Mouse (Mus musculus) stomach, embryonic 14.5 days (tissue): ENCODE results near the gene Acot11. TPM values are rescaled to one million over a fixed set of nuclear protein-coding genes. Genes with fewer than 3 reads are reported as not detected.
"Not testable (repeated sequence)": the region's sequence is repeated elsewhere in the genome, so short reads cannot be mapped to it uniquely, and the experiment has no call there.

Experiments
- ATAC-seq: fragments of 200-750 bp; cut with Nextera tagmentation; 2 replicates; pipeline ENCODE4 v1.8.0; 2017; ENCODE audit warnings: low read depth, moderate TSS enrichment; ENCODE audit not compliant: insufficient number of reproducible peaks, insufficient read depth, low FRiP score
- H3K27ac ChIP-seq: fragments of 300-500 bp; sonication (generic); 2 replicates; pipeline ENCODE4 v1.5.1; 2014; ENCODE audit warnings: mild to moderate bottlenecking, low read length, moderate library complexity, mixed read lengths
- H3K27me3 ChIP-seq: fragments of 300-500 bp; sonication (generic); 2 replicates; pipeline ENCODE4 v1.6.1; 2014; ENCODE audit warnings: low read length, control low read depth, mixed read lengths; ENCODE audit not compliant: control insufficient read depth, insufficient read depth
- H3K36me3 ChIP-seq: fragments of 300-500 bp; sonication (generic); 2 replicates; pipeline ENCODE4 v1.6.1; 2014; ENCODE audit warnings: mild to moderate bottlenecking, control low read depth, low read length, moderate library complexity, mixed read lengths; ENCODE audit not compliant: control insufficient read depth, insufficient read depth
- H3K4me1 ChIP-seq: fragments of 300-500 bp; sonication (generic); 2 replicates; pipeline ENCODE4 v1.6.1; 2014; ENCODE audit warnings: low read length, control low read depth, mixed read lengths; ENCODE audit not compliant: control insufficient read depth, insufficient read depth
- H3K4me2 ChIP-seq: fragments of 300-500 bp; sonication (generic); replicated peaks from 2 replicates; pipeline ENCODE4 v1.6.1; 2014; ENCODE audit warnings: low read depth, low read length, control low read depth
- H3K4me3 ChIP-seq: fragments of 300-500 bp; sonication (generic); 2 replicates; pipeline ENCODE4 v1.5.1; 2014; ENCODE audit warnings: low read depth, low read length, control low read depth
- H3K9ac ChIP-seq: fragments of 300-500 bp; sonication (generic); replicated peaks from 2 replicates; pipeline ENCODE4 v1.6.1; 2014; ENCODE audit warnings: low read depth, mild to moderate bottlenecking, control low read depth, low read length, moderate library complexity, mixed read lengths
- H3K9me3 ChIP-seq: fragments of 300-500 bp; sonication (generic); 2 replicates; pipeline ENCODE4 v1.6.1; 2016; ENCODE audit warnings: low read depth, low read length, control low read depth; ENCODE audit not compliant: control insufficient read depth
- WGBS: fragments of 180-500 bp; shearing (Covaris S2); extraction: QIAGEN DNeasy Blood & Tissue Kit; methylation state at CpG from one replicate; pipeline ENCODE4 v1.1.7; 2014; 5-methylcytosine and 5-hydroxymethylcytosine counted together
- polyA plus RNA-seq: library from polyadenylated mRNA; unstranded; fragments of >200 nt; fragmentation: Nextera tagmentation; extraction: Ambion mirVana; gene quantifications from 2 replicates; pipeline ENCODE4 v1.2.1, GENCODE M21; 2014

Gene Acot11
- polyA plus RNA-seq, 1 experiment from 2014 or later: 3.7 TPM

DNA sequence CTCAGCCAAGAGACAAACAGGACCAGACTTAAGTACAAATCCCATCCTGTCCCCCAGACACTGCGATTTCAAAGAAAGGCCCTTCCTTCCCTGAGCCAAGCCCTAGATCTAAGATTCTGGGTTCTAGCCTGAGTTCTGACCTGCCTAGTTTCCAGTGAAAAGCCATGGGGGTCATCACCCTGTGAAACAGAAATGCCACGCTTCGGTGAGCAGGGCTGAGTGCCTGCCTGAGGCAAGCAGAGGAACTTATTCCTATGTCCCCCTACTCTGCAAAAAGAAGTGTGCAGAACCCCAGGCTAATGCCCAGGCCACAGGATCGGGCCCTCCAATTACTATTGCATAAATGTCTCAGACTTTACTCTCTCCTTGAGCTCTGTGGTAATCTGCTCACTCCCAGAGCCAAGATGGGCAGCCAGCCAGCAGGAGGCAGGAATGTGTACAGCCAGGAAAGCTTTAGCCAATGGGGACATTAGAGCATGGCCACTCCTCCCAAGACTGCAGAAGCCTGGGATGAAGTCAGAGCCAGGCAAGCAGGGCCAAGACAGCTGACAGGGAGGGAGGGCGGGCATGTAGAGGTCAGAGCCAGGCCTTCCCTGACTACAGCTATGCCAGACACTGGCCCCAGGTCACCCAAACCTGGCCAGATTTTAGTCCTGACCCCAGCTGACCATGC, 26.5 kb downstream of the Acot11 start:
- no peak overlapping the region for H3K9ac ChIP-seq
- 50% methylated on average over 5 of the region's 5 CpGs for WGBS
- H3K4me2 ChIP-seq: no peak overlapping the region
- peak overlapping the region; percentile 58 for H3K27ac ChIP-seq
- no peaks in the 10 kb centered on the region for H3K36me3 ChIP-seq
- H3K27me3 ChIP-seq: no peaks in the 10 kb centered on the region
- peaks cover 8% of the 10 kb centered on the region for H3K4me1 ChIP-seq
- ATAC-seq: peak; percentile 92
- no peak overlapping the region for H3K4me3 ChIP-seq
- H3K9me3 ChIP-seq: no peaks in the 10 kb centered on the region

DNA sequence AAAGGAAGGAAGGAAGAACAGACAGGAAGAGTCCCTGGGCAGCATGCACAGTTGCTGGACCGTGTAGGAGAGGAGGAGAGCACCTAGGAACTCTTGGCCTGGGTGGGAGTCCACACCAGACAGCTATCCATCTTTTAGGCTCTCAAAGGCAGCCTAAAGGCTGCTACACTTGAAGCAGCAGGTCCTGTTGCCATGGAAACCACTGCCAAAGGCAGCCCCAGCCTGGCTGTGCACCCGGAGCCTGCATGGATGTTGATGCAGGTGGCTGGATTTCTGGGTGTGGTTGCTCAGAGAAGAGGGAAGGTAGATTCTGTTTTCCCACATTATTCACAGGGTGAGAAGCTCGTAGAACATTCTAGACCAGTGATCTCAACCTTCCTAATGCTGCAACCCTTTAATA, 27.8 kb downstream of the Acot11 start:
- no peak overlapping the region for H3K4me2 ChIP-seq
- 22% methylated on average over 3 of the region's 3 CpGs for WGBS
- no peak overlapping the region for H3K9ac ChIP-seq
- no peak for ATAC-seq
- no peaks in the 10 kb centered on the region for H3K27me3 ChIP-seq
- no peaks in the 10 kb centered on the region for H3K9me3 ChIP-seq
- no peaks in the 10 kb centered on the region for H3K36me3 ChIP-seq
- peaks cover 8% of the 10 kb centered on the region for H3K4me1 ChIP-seq
- H3K4me3 ChIP-seq: no peak overlapping the region
- no peak overlapping the region for H3K27ac ChIP-seq

DNA sequence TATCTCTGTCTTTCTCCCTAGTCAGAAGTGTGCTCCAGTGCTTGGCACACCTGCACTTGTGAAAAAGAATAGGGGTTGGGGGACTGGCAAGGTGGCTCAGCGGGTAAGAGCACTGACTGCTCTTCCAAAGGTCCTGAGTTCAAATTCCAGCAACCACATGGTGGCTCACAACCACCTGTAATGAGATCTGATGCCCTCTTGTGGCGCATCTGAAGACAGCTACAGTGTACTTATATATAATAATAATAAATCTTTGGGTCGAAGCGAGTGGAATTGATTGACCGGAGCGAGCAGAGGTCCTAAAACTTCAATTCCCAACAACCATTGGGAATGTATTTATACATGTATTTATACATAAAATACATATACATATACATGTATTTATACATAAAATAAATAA, 29.0 kb downstream of the Acot11 start:
- H3K9me3 ChIP-seq, H3K36me3 ChIP-seq, H3K27me3 ChIP-seq, H3K9ac ChIP-seq, H3K4me2 ChIP-seq, H3K4me3 ChIP-seq, H3K4me1 ChIP-seq, ATAC-seq, H3K27ac ChIP-seq: not testable (repeated sequence)
- 85% methylated on average over 6 of the region's 6 CpGs for WGBS

DNA sequence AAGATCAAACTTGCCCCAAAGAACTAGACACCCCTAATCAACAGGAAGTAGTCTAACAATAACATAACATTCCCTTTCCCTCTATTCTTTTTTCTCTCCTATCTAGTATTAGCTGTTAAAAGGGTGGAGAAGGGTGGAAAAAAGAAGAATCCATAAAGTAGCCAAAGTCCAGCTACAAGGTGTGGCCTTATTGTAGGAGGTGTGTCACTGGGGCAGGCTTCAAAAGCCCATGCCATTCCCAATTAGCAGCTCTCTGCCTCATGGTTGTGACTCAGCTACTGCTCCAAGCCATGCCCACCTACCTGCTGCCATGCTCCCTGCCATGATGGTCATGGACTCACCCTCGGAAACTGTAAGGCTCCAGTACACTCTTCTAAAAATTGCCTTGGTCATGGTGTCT, 32.2 kb downstream of the Acot11 start:
- Histone ChIP-seq H3K4me3 (no peak overlapping the region), H3K27ac (no peak overlapping the region), H3K4me2 (no peak overlapping the region), H3K36me3 (no peaks in the 10 kb centered on the region), H3K9ac (no peak overlapping the region), H3K4me1 (no peaks in the 10 kb centered on the region), H3K27me3 (no peaks in the 10 kb centered on the region), H3K9me3 (no peaks in the 10 kb centered on the region)
- no peak for ATAC-seq
- WGBS: 97% methylated on average over 1 of the region's 1 CpGs

DNA sequence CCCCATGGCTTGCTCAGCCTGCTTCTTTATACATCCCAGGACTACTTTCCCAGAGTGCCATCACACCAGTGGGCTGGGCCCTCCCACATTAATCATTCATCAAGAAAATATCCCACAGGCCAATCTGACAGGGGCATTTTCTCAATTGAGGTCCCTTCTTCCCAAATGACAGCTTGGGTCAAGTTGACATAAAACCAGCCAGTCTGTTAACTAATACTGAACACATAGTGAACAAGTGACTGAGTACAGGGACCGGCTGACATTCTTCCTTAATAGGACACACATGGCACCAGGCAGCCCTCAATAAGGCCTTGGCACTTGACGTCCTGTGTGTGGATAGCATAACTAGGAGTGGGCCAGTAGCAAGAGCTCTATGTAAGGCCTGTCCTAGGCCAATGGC, 35.5 kb downstream of the Acot11 start:
- H3K9ac ChIP-seq: no peak overlapping the region
- no peak for ATAC-seq

DNA sequence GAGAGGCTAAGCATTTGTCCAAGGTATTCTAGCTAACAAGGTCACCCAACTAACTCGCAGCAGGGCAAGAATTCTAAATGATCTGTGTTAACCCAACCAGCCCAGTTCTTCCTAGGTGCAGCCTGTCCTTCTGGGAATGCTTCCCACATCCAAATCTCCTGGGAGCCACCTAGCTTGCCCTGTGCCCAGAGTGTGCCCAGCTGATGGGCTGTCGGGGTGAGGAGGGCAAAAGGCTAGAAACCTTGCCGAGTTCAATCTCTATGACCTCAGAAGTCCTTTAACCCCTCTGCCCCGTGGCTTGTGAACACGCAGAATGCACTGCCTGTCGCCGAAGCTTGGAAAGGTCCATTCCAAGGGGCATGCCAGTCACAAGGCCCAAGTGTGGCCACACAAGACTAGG, 40.6 kb downstream of the Acot11 start:
- H3K4me1 ChIP-seq: no peaks in the 10 kb centered on the region
- H3K4me2 ChIP-seq: no peak overlapping the region
- H3K27me3 ChIP-seq: no peaks in the 10 kb centered on the region
- no peak overlapping the region for H3K4me3 ChIP-seq
- no peak overlapping the region for H3K27ac ChIP-seq
- no peaks in the 10 kb centered on the region for H3K36me3 ChIP-seq
- H3K9me3 ChIP-seq: no peaks in the 10 kb centered on the region
- no peak for ATAC-seq
- H3K9ac ChIP-seq: no peak overlapping the region
- WGBS: 75% methylated on average over 7 of the region's 7 CpGs

More for the DNA sequence above, 35.5 kb downstream of the Acot11 start:
- WGBS: 70% methylated on average over 2 of the region's 2 CpGs
- Histone ChIP-seq H3K9me3 (no peaks in the 10 kb centered on the region), H3K4me2 (no peak overlapping the region), H3K27ac (no peak overlapping the region), H3K27me3 (no peaks in the 10 kb centered on the region), H3K4me1 (no peaks in the 10 kb centered on the region), H3K36me3 (no peaks in the 10 kb centered on the region), H3K4me3 (no peak overlapping the region)

DNA sequence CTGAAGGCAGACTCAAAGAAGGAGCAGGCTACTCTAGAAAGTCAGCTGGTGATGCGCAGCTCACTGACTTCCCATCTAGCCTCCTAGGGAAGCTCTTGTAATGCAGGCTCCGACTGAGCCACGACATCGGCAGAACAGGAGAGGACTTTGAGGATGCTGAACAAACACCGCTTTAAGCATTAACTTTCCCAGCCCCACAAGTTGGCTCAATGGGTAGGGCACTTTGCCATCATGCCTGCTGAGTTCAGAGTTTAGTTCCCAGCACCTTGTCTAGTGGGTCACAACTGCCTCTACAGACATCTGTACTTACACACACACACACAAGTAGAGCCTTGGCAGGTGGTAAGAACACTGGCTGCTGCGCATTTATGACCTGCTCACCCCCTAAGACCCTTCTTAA, 53.1 kb downstream of the Acot11 start:
- Histone ChIP-seq H3K4me1 (0 out of 2 replicates have a peak, but pooled peaks cover 3% of the 10 kb centered on the region), H3K9ac (no peak overlapping the region), H3K4me3 (no peak overlapping the region), H3K27ac (no peak overlapping the region), H3K9me3 (no peaks in the 10 kb centered on the region), H3K36me3 (no peaks in the 10 kb centered on the region), H3K4me2 (no peak overlapping the region), H3K27me3 (no peaks in the 10 kb centered on the region)
- no peak for ATAC-seq
- 87% methylated on average over 6 of the region's 6 CpGs for WGBS

DNA sequence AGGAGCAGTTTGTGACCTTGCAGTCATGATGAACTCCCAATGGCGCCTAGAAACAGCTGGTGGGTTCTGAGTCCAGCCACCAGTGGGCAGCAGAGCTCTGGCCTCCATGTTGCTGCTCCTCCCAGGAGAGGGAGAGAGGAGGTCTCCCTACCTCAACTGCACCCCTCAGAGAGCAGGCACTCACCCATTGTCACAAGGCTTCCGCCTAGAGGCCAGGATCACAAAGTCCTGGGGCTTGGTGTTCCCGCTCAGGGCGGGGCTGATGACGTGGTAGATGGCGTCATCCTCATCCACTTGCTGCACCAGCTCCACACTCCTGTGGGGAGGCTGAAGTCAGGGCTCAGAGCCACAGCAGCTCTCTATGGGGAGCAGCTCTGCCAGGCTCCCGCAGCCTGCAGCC, 55.1 kb downstream of the Acot11 start:
- H3K4me3 ChIP-seq: no peak overlapping the region
- peak; percentile 86; the same call in 1 of the 2 replicates for ATAC-seq
- no peak overlapping the region for H3K27ac ChIP-seq
- H3K4me2 ChIP-seq: peak overlapping the region; percentile 25
- no peak overlapping the region for H3K9ac ChIP-seq
- no peaks in the 10 kb centered on the region for H3K36me3 ChIP-seq
- no peaks in the 10 kb centered on the region for H3K9me3 ChIP-seq
- WGBS: 2% methylated on average over 7 of the region's 7 CpGs
- no peaks in the 10 kb centered on the region for H3K27me3 ChIP-seq
- H3K4me1 ChIP-seq: 0 out of 2 replicates have a peak, but pooled peaks cover 3% of the 10 kb centered on the region

DNA sequence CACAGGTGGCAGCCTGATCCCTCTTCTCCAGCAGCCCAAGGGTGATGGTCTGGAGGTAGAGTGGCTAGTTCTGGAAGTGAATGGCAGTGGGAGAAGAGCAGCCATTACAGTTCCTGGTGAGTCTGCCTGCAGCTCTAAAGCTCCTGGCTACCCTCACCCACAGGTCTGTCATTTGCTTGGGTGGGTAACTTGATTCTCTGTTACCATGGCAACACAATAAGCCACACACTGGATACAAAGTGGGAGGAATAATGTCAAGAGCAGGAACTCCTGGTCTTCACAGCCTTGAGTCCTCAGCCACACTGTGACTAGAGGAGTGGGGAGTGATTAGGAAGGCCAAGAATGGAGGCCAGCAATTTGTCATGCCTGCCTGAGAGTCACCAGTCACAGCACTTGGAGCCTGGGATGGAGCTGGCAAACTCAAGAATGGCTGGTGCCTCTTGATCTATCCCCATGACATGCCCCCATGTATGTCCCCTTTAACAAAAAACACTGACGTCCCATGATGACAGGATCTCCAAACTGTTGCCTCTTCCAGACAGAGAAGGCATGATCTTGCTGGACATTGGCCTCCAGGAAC, 57.7 kb downstream of the Acot11 start:
- Histone ChIP-seq H3K9me3 (no peaks in the 10 kb centered on the region), H3K27ac (no peak overlapping the region), H3K4me1 (0 out of 2 replicates have a peak, but pooled peaks cover 3% of the 10 kb centered on the region), H3K36me3 (no peaks in the 10 kb centered on the region), H3K27me3 (no peaks in the 10 kb centered on the region), H3K4me3 (no peak overlapping the region), H3K4me2 (no peak overlapping the region), H3K9ac (no peak overlapping the region)
- no peak for ATAC-seq
- WGBS: 93% methylated on average over 1 of the region's 1 CpGs
